Mouse (Mus musculus) intestine, embryonic 16.5 days (tissue): Measurements from ENCODE around the gene Adgrf5. TPM values are rescaled to one million over a fixed set of nuclear protein-coding genes. Genes with fewer than 3 reads are reported as not detected.

ENCODE experiments used
- ATAC-seq: fragments of 200-750 bp; cut with Nextera tagmentation; 2 replicates; pipeline ENCODE4 v1.8.0; 2017; ENCODE audit warnings: moderate TSS enrichment, moderate library complexity
- H3K27ac ChIP-seq: fragments of 300-500 bp; sonication (generic); 2 replicates; pipeline ENCODE4 v1.5.1; 2014; ENCODE audit warnings: mild to moderate bottlenecking, low read length
- H3K27me3 ChIP-seq: fragments of 300-500 bp; sonication (generic); replicated peaks from 2 replicates; pipeline ENCODE4 v1.6.1; 2014; ENCODE audit warnings: low read length, control low read depth, mixed read lengths; ENCODE audit not compliant: control insufficient read depth, insufficient read depth
- H3K36me3 ChIP-seq: fragments of 300-500 bp; sonication (generic); 2 replicates; pipeline ENCODE4 v1.6.1; 2014; ENCODE audit warnings: low read length, control low read depth; ENCODE audit not compliant: control insufficient read depth, insufficient read depth
- H3K4me1 ChIP-seq: fragments of 300-500 bp; sonication (generic); 2 replicates; pipeline ENCODE4 v1.6.1; 2014; ENCODE audit warnings: low read length, control low read depth, mixed read lengths; ENCODE audit not compliant: control insufficient read depth, insufficient read depth
- H3K4me2 ChIP-seq: fragments of 300-500 bp; sonication (generic); 2 replicates; pipeline ENCODE4 v1.6.1; 2014; ENCODE audit warnings: low read depth, low read length, control low read depth
- H3K4me3 ChIP-seq: fragments of 300-500 bp; sonication (generic); 2 replicates; pipeline ENCODE4 v1.5.1; 2014; ENCODE audit warnings: mild to moderate bottlenecking, low read length
- H3K9ac ChIP-seq: fragments of 300-500 bp; sonication (generic); 2 replicates; pipeline ENCODE4 v1.6.1; 2014; ENCODE audit warnings: low read depth, low read length
- H3K9me3 ChIP-seq: fragments of 300-500 bp; sonication (generic); 2 replicates; pipeline ENCODE4 v1.6.1; 2016; ENCODE audit warnings: low read length, control low read depth; ENCODE audit not compliant: control insufficient read depth
- WGBS: fragments of 180-500 bp; shearing (Covaris S2); extraction: QIAGEN DNeasy Blood & Tissue Kit; methylation state at CpG from one replicate; pipeline ENCODE4 v1.1.7; 2014; 5-methylcytosine and 5-hydroxymethylcytosine counted together
- polyA plus RNA-seq: library from polyadenylated mRNA; unstranded; fragments of >200 nt; fragmentation: Nextera tagmentation; extraction: Ambion mirVana; gene quantifications from 2 replicates; pipeline ENCODE4 v1.2.1, GENCODE M21; 2015

Adgrf5 gene
- polyA plus RNA-seq, 1 experiment from 2014 or later: 10.6 TPM

GRCm38 (mm10) chr17:43368171-43368576, 7.9 kb downstream of the Adgrf5 start:
- H3K9ac ChIP-seq: no peak overlapping the region
- H3K27me3 ChIP-seq: no peaks in the 10 kb centered on the region
- no peak overlapping the region for H3K4me3 ChIP-seq
- H3K27ac ChIP-seq: peak overlapping the region; percentile 65
- WGBS: 52% methylated on average over 5 of the region's 5 CpGs
- no peaks in the 10 kb centered on the region for H3K36me3 ChIP-seq
- H3K4me1 ChIP-seq: 0 out of 2 replicates have a peak, but pooled peaks cover 1% of the 10 kb centered on the region
- ATAC-seq: no peak
- H3K4me2 ChIP-seq: no peak overlapping the region
- H3K9me3 ChIP-seq: no peaks in the 10 kb centered on the region

DNA sequence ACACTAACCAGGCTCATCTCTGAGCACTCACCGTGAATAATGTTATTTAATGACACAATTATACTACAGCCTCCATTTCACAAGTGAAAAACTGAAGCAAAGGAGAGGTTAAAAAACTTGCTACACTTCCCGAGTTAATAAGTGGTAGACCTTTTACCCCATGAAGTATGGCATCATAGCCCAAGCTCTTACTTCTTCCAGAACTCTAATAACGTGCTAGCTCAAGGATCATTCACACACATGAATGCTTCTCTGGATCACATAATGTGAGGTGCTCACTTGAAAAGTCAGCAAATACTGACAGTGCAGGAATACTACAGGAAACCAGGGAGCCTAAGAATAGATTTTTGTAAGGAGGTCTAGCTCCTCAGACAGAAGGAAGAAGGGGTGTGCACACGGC, 12.4 kb downstream of the Adgrf5 start:
- no peak overlapping the region for H3K4me3 ChIP-seq
- WGBS: 66% methylated on average over 4 of the region's 4 CpGs
- peaks cover 8% of the 10 kb centered on the region for H3K4me1 ChIP-seq
- H3K4me2 ChIP-seq: no peak overlapping the region
- H3K9me3 ChIP-seq: no peaks in the 10 kb centered on the region
- H3K27me3 ChIP-seq: no peaks in the 10 kb centered on the region
- H3K27ac ChIP-seq: no peak overlapping the region
- no peak overlapping the region for H3K9ac ChIP-seq
- H3K36me3 ChIP-seq: no peaks in the 10 kb centered on the region
- no peak for ATAC-seq

GRCm38 (mm10) chr17:43374020-43374419, 13.8 kb downstream of the Adgrf5 start:
- Histone ChIP-seq H3K4me1 (peaks cover 8% of the 10 kb centered on the region), H3K27me3 (no peaks in the 10 kb centered on the region), H3K4me3 (no peak overlapping the region), H3K4me2 (no peak overlapping the region), H3K27ac (no peak overlapping the region), H3K36me3 (no peaks in the 10 kb centered on the region), H3K9me3 (no peaks in the 10 kb centered on the region), H3K9ac (no peak overlapping the region)
- WGBS: 27% methylated on average over 4 of the region's 4 CpGs
- ATAC-seq: no peak

GRCm38 (mm10) chr17:43376527-43376926, 16.3 kb downstream of the Adgrf5 start:
- no peak for ATAC-seq
- no peaks in the 10 kb centered on the region for H3K9me3 ChIP-seq
- 49% methylated on average over 5 of the region's 5 CpGs for WGBS
- peaks cover 8% of the 10 kb centered on the region for H3K4me1 ChIP-seq
- H3K9ac ChIP-seq: no peak overlapping the region
- H3K27me3 ChIP-seq: no peaks in the 10 kb centered on the region
- no peak overlapping the region for H3K4me3 ChIP-seq
- no peaks in the 10 kb centered on the region for H3K36me3 ChIP-seq
- no peak overlapping the region for H3K4me2 ChIP-seq
- H3K27ac ChIP-seq: peak overlapping the region; percentile 49; the same call in 1 of the 2 replicates

DNA sequence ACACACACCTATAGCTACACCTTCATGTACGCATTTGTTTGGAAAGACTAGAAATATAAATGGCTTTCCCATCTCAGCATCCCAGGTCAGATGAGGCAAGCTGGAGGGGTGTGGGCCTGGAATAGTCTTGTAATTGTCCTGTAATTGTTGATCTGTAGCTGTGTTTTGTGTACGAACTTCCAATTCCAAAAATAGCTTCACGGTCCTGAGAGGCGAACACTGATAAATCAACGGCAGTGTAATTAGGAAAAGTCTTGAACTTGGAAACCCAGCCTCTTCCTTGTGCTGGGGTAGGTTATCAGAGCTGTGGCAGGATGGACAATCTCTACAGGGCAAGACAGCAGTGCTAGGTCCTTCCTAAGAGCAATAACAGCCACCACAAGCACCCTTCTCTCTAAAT, 18.5 kb downstream of the Adgrf5 start:
- ATAC-seq: no peak
- WGBS: 73% methylated on average over 5 of the region's 5 CpGs
- H3K9ac ChIP-seq: no peak overlapping the region
- H3K4me2 ChIP-seq: no peak overlapping the region
- H3K9me3 ChIP-seq: no peaks in the 10 kb centered on the region
- no peaks in the 10 kb centered on the region for H3K36me3 ChIP-seq
- H3K4me1 ChIP-seq: peaks cover 8% of the 10 kb centered on the region
- H3K27ac ChIP-seq: no peak overlapping the region
- H3K27me3 ChIP-seq: no peaks in the 10 kb centered on the region
- H3K4me3 ChIP-seq: no peak overlapping the region

- no peaks in the 10 kb centered on the region for H3K4me1 ChIP-seq
- no peak overlapping the region for H3K27ac ChIP-seq
- no peaks in the 10 kb centered on the region for H3K27me3 ChIP-seq
- no peaks in the 10 kb centered on the region for H3K9me3 ChIP-seq
- whole genome bisulfite sequencing: 90% methylated on average over 5 of the region's 5 CpGs
- no peak overlapping the region for H3K4me2 ChIP-seq
- H3K4me3 ChIP-seq: no peak overlapping the region
- H3K36me3 ChIP-seq: no peaks in the 10 kb centered on the region
- no peak overlapping the region for H3K9ac ChIP-seq
- no peak for ATAC-seq
Observed at GRCm38 (mm10) chr17:43386331-43386730, 26.1 kb downstream of the Adgrf5 start.

DNA sequence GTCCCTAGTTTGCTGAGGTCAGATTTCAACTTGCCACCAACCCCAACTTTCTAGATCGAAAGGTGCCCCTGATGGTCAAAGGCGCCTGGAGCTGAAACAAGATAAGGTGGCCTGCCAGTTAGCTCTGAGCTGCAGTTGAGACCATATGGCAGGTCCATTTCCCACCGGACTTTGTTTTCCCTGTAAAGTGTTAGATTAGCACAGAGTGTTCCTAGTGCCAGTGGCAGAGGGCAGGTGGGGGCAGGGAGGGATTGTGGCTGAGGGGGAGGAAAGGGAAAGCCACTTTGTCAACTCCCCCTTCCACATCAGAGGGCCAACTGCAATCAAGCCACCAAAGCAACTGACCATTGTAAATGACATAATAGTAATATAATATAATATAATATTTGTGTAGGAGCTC, 26.9 kb downstream of the Adgrf5 start:
- ATAC-seq: no peak
- Histone ChIP-seq H3K9me3 (no peaks in the 10 kb centered on the region), H3K4me3 (no peak overlapping the region), H3K4me2 (no peak overlapping the region), H3K27me3 (no peaks in the 10 kb centered on the region), H3K36me3 (no peaks in the 10 kb centered on the region), H3K9ac (no peak overlapping the region), H3K27ac (no peak overlapping the region), H3K4me1 (no peaks in the 10 kb centered on the region)
- 53% methylated on average over 3 of the region's 3 CpGs for WGBS

DNA sequence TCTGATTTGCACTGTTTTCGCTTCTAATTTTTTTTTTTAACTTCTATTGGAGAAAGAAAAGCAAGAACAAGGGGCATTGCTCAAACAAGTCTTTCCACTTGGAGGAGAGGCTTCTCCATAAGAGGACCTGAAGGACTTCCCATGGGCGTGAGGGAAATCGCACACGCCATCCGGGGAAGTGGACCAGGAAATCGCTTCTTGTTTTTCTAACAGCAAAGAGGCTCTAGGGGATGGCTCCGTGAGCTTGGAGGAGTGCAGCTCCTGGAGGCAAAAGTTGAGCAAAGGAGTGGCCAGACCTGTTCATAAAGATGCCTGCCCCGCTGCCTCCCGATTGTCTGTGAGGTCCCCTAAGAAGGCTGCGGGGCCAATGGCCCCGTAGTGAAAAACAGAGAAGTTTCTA, 29.0 kb downstream of the Adgrf5 start:
- Histone ChIP-seq H3K4me2 (no peak overlapping the region), H3K27me3 (no peaks in the 10 kb centered on the region), H3K4me1 (no peaks in the 10 kb centered on the region), H3K9me3 (no peaks in the 10 kb centered on the region), H3K4me3 (no peak overlapping the region; the same call in 1 of the 2 replicates), H3K36me3 (no peaks in the 10 kb centered on the region), H3K9ac (no peak overlapping the region), H3K27ac (no peak overlapping the region)
- no peak for ATAC-seq
- 85% methylated on average over 11 of the region's 11 CpGs for WGBS

- H3K4me1 ChIP-seq: no peaks in the 10 kb centered on the region
- ATAC-seq: no peak
- no peak overlapping the region for H3K27ac ChIP-seq
- 48% methylated on average over 9 of the region's 9 CpGs for WGBS
- H3K36me3 ChIP-seq: no peaks in the 10 kb centered on the region
- no peak overlapping the region for H3K4me3 ChIP-seq
- H3K27me3 ChIP-seq: no peaks in the 10 kb centered on the region
- H3K9ac ChIP-seq: no peak overlapping the region
- no peak overlapping the region for H3K4me2 ChIP-seq
- H3K9me3 ChIP-seq: no peaks in the 10 kb centered on the region
Observed at GRCm38 (mm10) chr17:43392191-43392590, 31.9 kb downstream of the Adgrf5 start.

DNA sequence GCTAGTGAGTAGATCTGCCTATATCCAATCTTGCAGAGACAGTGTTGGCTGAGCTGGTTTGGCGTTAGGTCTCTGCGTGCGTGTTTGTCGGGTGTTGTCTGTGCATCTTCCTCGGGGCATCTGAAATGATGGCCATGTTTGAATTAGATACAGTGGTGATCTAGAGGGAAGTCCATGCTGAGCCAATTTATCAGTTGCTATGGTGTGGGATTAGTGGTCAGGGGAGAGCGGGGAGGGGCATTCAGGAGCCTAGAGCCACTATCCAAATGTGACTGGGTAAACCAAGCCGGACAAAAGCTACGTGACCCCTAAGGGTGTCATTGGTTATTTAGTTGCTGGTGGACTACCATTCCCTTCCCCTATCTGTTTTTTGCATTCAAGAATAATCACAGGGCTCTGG, 33.4 kb downstream of the Adgrf5 start:
- H3K27ac ChIP-seq: no peak overlapping the region
- ATAC-seq: no peak
- H3K4me3 ChIP-seq: no peak overlapping the region
- no peak overlapping the region for H3K4me2 ChIP-seq
- no peaks in the 10 kb centered on the region for H3K4me1 ChIP-seq
- no peak overlapping the region for H3K9ac ChIP-seq
- 87% methylated on average over 8 of the region's 8 CpGs for WGBS
- H3K9me3 ChIP-seq: no peaks in the 10 kb centered on the region
- no peaks in the 10 kb centered on the region for H3K27me3 ChIP-seq
- no peaks in the 10 kb centered on the region for H3K36me3 ChIP-seq
